Mouse (Mus musculus) forebrain, embryonic 14.5 days (tissue): Measurements from ENCODE around the gene Lemd2. TPM values are rescaled to one million over a fixed set of nuclear protein-coding genes. Genes with fewer than 3 reads are reported as not detected.

Experiments used
- ATAC-seq: fragments of 200-750 bp; cut with Nextera tagmentation; 2 replicates; pipeline ENCODE4 v1.8.0; 2017; ENCODE audit warnings: mild to moderate bottlenecking, moderate library complexity
- DNase-seq: peaks from one replicate; pipeline ENCODE4 v3.0.0-alpha.2; 2015; ENCODE audit warnings: low spot score
- H3K27ac ChIP-seq: fragments of 300-500 bp; sonication (generic); 2 replicates; pipeline ENCODE4 v1.5.1; 2014; ENCODE audit warnings: low read depth, mild to moderate bottlenecking, control low read depth, low read length, moderate library complexity
- H3K27me3 ChIP-seq: fragments of 300-500 bp; sonication (generic); replicated peaks from 2 replicates; pipeline ENCODE4 v1.6.1; 2014; ENCODE audit warnings: low read length, control low read depth, mixed read lengths; ENCODE audit not compliant: control insufficient read depth, insufficient read depth
- H3K36me3 ChIP-seq: fragments of 300-500 bp; sonication (generic); 2 replicates; pipeline ENCODE4 v1.6.1; 2014; ENCODE audit warnings: low read length, control low read depth; ENCODE audit not compliant: control insufficient read depth, insufficient read depth
- H3K4me1 ChIP-seq: fragments of 300-500 bp; sonication (generic); 2 replicates; pipeline ENCODE4 v1.6.1; 2014; ENCODE audit warnings: antibody characterized with exemption, low read length, control low read depth; ENCODE audit not compliant: control insufficient read depth, insufficient read depth
- H3K4me2 ChIP-seq: fragments of 300-500 bp; sonication (generic); 2 replicates; pipeline ENCODE4 v1.6.1; 2014; ENCODE audit warnings: mild to moderate bottlenecking, control low read depth, low read length
- H3K4me3 ChIP-seq: fragments of 300-500 bp; sonication (generic); 2 replicates; pipeline ENCODE4 v1.5.1; 2014; ENCODE audit warnings: low read depth, low read length, control low read depth
- H3K9ac ChIP-seq: fragments of 300-500 bp; sonication (generic); 2 replicates; pipeline ENCODE4 v1.6.1; 2014; ENCODE audit warnings: mild to moderate bottlenecking, low read length, control low read depth, moderate library complexity
- H3K9me3 ChIP-seq: fragments of 300-500 bp; sonication (generic); replicated peaks from 2 replicates; pipeline ENCODE4 v1.6.1; 2016; ENCODE audit warnings: low read length, control low read depth, mixed read lengths; ENCODE audit not compliant: control insufficient read depth
- WGBS: fragments of 180-500 bp; shearing (Covaris S2); extraction: QIAGEN DNeasy Blood & Tissue Kit; methylation state at CpG from one replicate; pipeline ENCODE4 v1.1.7; 2014; 5-methylcytosine and 5-hydroxymethylcytosine counted together
- polyA plus RNA-seq: library from polyadenylated mRNA; unstranded; fragments of >200 nt; fragmentation: Nextera tagmentation; extraction: Ambion mirVana; gene quantifications from 2 replicates; pipeline ENCODE4 v1.2.1, GENCODE M21; 2014

Lemd2 gene
- polyA plus RNA-seq, 1 experiment from 2014 or later = 11.3 TPM

DNA sequence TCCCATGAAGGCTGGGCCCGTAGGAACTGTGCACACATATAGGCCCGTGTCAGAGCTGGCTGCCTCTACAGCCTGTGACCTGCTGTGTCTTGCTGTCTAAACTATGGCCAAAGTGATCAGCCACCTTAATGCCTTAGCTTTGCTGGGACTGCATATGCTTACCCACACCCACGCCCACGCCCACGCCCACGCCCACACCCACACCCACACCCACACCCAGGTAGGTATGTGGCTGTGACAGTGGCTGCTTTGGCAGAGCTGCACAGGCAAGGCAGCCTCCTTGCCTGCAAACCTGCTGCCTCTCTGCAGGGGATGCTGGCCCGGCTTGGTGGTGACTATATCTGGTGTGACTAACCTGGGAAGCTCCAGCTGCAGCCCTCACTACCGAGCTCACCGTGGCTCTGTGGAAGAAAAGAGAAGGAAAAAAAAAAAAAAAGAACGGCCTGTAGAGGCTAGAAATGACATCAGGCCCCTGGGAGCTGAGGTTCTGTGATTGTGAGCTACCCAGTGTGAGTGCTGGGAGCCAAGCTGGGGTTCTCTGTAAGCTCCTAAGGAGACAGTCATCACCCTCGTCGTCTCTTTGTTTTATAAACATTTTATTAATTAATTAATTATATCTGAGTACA is 20.5 kb downstream of the Lemd2 start:
- H3K4me3 ChIP-seq = no peak overlapping the region
- no peaks in the 10 kb centered on the region for H3K9me3 ChIP-seq
- no peak overlapping the region for H3K27ac ChIP-seq
- H3K9ac ChIP-seq = no peak overlapping the region
- 86% methylated on average over 10 of the region's 12 CpGs for WGBS
- H3K27me3 ChIP-seq = no peaks in the 10 kb centered on the region
- no peaks in the 10 kb centered on the region for H3K4me1 ChIP-seq
- DNase-seq (no peak), ATAC-seq (no peak)
- no peak overlapping the region for H3K4me2 ChIP-seq
- no peaks in the 10 kb centered on the region for H3K36me3 ChIP-seq

GRCm38 (mm10) chr17:27182401-27182800 is 21.9 kb downstream of the Lemd2 start:
- DNase-seq (no peak), ATAC-seq (no peak)
- H3K27me3 ChIP-seq = no peaks in the 10 kb centered on the region
- H3K9me3 ChIP-seq = no peaks in the 10 kb centered on the region
- no peak overlapping the region for H3K9ac ChIP-seq
- 61% methylated on average over 5 of the region's 5 CpGs for WGBS
- H3K36me3 ChIP-seq = no peaks in the 10 kb centered on the region
- no peak overlapping the region for H3K4me2 ChIP-seq
- H3K27ac ChIP-seq = no peak overlapping the region
- no peak overlapping the region for H3K4me3 ChIP-seq
- H3K4me1 ChIP-seq = no peaks in the 10 kb centered on the region

- Histone ChIP-seq H3K9ac (no peak overlapping the region), H3K27ac (no peak overlapping the region), H3K4me1 (no peaks in the 10 kb centered on the region), H3K4me2 (no peak overlapping the region), H3K36me3 (no peaks in the 10 kb centered on the region), H3K4me3 (no peak overlapping the region), H3K9me3 (no peaks in the 10 kb centered on the region), H3K27me3 (no peaks in the 10 kb centered on the region)
- no peak for DNase-seq
- WGBS = 33% methylated on average over 3 of the region's 3 CpGs
- ATAC-seq = no peak
Observed at GRCm38 (mm10) chr17:27181666-27182065, 22.6 kb downstream of the Lemd2 start.

DNA sequence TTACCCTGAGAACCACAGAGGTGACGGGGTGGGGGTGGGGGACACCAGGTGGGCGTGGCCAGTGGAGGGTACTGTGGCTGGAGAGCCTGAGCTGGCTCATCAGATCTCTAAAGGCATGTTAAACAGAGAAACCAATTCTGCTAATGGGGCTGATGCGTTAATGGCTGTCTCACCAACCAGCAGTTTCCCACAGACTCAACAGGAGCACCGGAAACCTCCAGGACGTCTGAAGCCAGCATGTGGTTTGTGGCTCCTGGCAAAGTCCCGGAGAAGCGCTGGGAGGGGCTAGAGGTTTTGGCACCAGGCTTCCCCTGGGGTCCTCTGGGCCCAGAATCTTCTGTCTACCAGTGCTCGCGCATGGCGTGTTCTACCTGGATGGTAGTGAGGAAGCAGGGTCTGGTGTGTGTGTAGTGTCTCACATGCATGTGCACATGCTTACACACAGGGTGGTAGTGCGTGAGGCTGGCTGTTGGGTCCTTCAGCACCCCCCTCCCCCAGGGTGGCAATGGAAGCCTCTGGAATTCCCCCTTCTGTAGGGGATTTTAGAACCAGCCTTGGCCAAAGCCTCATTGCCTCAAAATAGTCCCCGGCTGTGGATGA is 24.5 kb downstream of the Lemd2 start:
- Histone ChIP-seq H3K36me3 (no peaks in the 10 kb centered on the region), H3K4me3 (no peak overlapping the region), H3K9me3 (no peaks in the 10 kb centered on the region), H3K9ac (no peak overlapping the region), H3K27me3 (no peaks in the 10 kb centered on the region), H3K4me2 (no peak overlapping the region), H3K4me1 (peaks cover 9% of the 10 kb centered on the region; the same call in 1 of the 2 replicates), H3K27ac (no peak overlapping the region)
- ATAC-seq (no peak), DNase-seq (no peak)
- WGBS = 71% methylated on average over 12 of the region's 12 CpGs

DNA sequence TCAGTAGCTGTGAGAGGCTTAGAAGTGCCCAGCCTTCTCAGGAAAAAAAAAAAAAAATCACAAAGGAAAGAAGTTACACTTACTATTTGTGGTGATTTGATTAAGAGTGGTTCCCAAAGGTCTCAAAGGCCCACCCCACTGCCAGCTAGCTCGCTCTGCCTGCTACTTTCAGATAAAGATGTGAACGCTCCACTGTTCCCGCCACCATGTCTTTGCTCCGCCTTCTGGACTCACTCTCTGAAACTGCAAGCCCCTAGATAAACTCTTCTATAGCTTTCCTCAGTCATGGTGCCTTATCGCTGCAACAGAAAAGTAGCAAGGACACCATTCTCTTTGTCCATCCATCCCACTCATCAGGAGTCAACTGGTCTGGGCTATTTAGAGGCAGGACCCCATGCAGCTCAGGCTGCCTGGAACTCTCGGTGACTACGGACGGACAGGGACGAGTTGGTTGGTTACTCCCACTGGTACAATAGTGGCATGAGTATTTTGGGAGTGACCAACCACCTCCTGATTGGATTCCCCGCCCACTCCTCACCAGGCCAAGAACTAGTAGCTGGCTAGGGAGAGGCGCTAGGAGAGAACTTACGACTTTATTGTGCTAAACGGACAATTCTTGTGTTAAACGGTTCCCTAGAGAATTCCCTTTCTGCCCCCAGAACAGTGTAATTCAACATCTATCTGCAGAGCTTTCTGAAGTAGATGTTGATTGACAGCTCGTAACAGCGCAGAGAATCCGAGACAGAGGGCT is 25.7 kb downstream of the Lemd2 start:
- no peaks in the 10 kb centered on the region for H3K36me3 ChIP-seq
- WGBS = 92% methylated on average over 17 of the region's 17 CpGs
- no peaks in the 10 kb centered on the region for H3K27me3 ChIP-seq
- H3K4me2 ChIP-seq = no peak overlapping the region
- no peak overlapping the region for H3K9ac ChIP-seq
- no peak overlapping the region for H3K27ac ChIP-seq
- peaks cover 9% of the 10 kb centered on the region; the same call in 1 of the 2 replicates for H3K4me1 ChIP-seq
- ATAC-seq (no peak), DNase-seq (no peak)
- H3K4me3 ChIP-seq = no peak overlapping the region
- H3K9me3 ChIP-seq = no peaks in the 10 kb centered on the region

DNA sequence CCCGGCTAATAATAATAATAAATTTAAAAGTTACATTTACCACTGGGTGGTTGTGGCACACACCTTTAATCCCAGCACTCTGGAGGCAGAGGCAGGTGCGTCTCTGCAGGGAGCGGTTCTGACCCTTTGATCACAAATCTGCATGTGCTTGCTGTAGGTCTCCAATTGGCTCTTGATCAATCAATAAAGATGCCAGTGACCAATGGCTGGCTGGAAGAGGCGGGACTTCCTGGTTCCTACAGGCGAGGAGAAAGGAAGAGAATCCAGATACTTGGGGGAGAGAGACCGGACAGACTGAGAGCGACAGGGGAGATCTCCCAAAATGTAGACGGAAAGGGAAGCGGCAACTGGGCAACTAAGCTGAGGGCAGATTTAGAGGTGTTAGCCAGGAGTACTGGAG is 26.2 kb downstream of the Lemd2 start:
- WGBS = 92% methylated on average over 9 of the region's 9 CpGs
- DNase-seq (no peak), ATAC-seq (no peak)
- Histone ChIP-seq H3K27ac (no peak overlapping the region), H3K9me3 (no peaks in the 10 kb centered on the region), H3K36me3 (no peaks in the 10 kb centered on the region), H3K4me1 (peaks cover 9% of the 10 kb centered on the region; the same call in 1 of the 2 replicates), H3K4me3 (no peak overlapping the region), H3K27me3 (no peaks in the 10 kb centered on the region), H3K4me2 (no peak overlapping the region), H3K9ac (no peak overlapping the region)

- H3K27me3 ChIP-seq = no peaks in the 10 kb centered on the region
- no peak overlapping the region for H3K9ac ChIP-seq
- no peak for DNase-seq
- H3K4me1 ChIP-seq = peaks cover 9% of the 10 kb centered on the region; the same call in 1 of the 2 replicates
- no peaks in the 10 kb centered on the region for H3K9me3 ChIP-seq
- no peak overlapping the region for H3K4me3 ChIP-seq
- ATAC-seq = no peak
- H3K27ac ChIP-seq = no peak overlapping the region
- 96% methylated on average over 4 of the region's 4 CpGs for WGBS
- H3K4me2 ChIP-seq = no peak overlapping the region
- no peaks in the 10 kb centered on the region for H3K36me3 ChIP-seq
Observed at GRCm38 (mm10) chr17:27176754-27177153, 27.5 kb downstream of the Lemd2 start.

DNA sequence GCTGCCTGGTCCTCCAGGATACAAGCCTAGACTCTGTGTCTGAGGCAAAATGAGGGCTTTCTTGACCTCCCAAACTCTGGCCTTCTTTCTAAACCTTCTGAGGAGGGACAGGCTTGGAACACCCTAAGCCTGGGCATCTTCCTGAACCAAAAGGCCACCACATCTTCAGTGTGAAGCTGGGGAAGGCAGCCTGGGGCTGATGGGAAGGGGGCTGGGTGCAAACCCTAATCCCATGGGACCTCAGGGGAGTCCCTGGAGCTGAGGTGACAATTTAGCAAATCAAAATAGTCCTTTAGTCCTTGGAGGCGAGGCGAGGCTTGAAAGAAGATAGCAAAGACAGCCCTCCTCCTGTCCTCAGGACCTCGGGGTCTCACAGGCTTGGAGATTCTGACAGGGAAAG is 28.0 kb downstream of the Lemd2 start:
- Histone ChIP-seq H3K4me2 (no peak overlapping the region), H3K4me3 (no peak overlapping the region), H3K9ac (no peak overlapping the region; the same call in 1 of the 2 replicates), H3K27ac (no peak overlapping the region), H3K4me1 (peaks cover 9% of the 10 kb centered on the region; the same call in 1 of the 2 replicates), H3K9me3 (no peaks in the 10 kb centered on the region), H3K36me3 (no peaks in the 10 kb centered on the region), H3K27me3 (no peaks in the 10 kb centered on the region)
- 81% methylated on average over 3 of the region's 3 CpGs for WGBS
- ATAC-seq (no peak), DNase-seq (no peak)
